Mouse (Mus musculus) lung, postnatal 36 days (tissue): ENCODE measurements at regions not wholly inside any gene's neighbourhood (a gene's known extent, or its start where the extent isn't known, plus 50 kb on each side); places are given as distances from the start of the nearest gene placed in this dataset.

Source experiments
- DNase-seq: peaks from one replicate; pipeline ENCODE4 v3.0.0; 2022; ENCODE audit warnings: mixed read lengths

DNA sequence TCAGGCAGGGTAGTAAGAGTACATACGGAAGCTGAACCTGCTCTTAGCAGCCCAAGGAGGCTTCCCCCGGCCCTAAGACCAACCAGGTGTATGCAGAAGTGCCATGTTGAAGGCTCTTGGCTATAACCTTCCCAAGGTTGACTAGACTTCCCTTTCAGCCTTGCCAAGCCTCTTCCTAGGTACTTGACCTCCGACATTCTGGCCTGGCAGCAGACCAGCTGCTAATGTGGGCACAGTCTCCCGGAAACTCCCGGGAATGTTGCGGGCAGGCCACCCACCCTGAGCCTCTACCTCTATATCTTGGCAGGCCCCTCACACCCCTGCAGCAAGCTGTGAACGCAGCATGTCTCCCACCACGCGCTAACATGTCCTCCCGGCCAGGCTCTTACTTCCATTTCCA, 201.1 kb downstream of the Thbs2 start:
- peak; percentile 56 for DNase-seq

DNA sequence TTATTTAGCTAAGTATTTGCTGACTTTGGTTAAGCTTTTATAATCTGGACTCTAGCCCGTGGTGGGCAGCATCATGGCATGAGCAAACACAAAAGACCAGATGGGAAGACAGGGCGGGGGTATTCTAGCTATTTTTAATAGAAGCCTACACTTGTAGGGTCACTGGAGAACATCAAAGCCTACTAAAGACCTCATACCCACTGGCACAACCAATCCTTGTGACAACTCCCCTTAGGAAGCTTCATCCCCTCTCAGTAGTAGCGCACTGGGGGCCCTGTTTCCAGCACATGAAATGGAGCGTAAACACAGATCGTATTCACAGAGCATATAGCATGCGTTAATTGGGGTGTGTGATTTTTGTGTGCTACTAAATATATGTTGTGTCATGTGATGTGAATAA, 202.4 kb downstream of the Smoc2 start:
- DNase-seq, result no peak

DNA sequence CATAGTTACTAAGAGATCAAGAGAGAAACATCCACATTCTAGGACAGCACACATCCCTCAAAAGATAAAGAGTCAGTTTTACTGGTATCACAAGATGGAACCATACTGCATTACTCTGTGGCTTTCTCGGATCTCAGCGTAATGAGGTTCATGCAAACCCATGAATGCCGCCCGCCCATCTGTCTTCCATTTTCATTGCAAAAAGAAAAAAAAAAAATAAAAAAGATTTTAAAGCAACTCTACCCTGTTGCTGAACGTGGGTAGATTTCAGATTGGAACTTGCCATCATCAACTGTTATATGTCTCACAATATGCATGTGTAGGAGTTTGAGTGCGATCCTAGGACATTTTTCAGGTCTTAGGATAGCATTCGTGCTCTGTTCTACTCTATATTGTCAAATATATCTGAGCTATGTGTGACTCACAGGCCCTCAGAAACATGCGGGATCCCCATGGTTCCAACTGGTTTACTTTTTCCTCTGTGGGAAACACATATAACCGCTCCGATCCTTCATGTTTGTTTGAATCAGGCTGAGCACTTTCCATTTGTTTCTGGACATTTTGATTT, 199.7 kb downstream of the Smoc2 start:
- DNase-seq, result no peak

GRCm38 (mm10) chr17:14476707-14477106, 197.4 kb downstream of the Smoc2 start:
- no peak for DNase-seq

GRCm38 (mm10) chr17:14475778-14476647, 196.7 kb downstream of the Smoc2 start:
- DNase-seq, result no peak

- no peak for DNase-seq
Measured at GRCm38 (mm10) chr17:14475277-14475676, 196.0 kb downstream of the Smoc2 start.

- no peak for DNase-seq
Measured at GRCm38 (mm10) chr17:14468754-14469488, 189.6 kb downstream of the Smoc2 start.

- peak; percentile 11 for DNase-seq
Measured at GRCm38 (mm10) chr17:14455251-14455743, 176.0 kb downstream of the Smoc2 start.
